Mouse (Mus musculus) limb, embryonic 13.5 days (tissue): ENCODE measurements around the gene Anapc11. TPM values are rescaled to one million over a fixed set of nuclear protein-coding genes. Genes with fewer than 3 reads are reported as not detected.

Experiments
- ATAC-seq: fragments of 200-750 bp; cut with Nextera tagmentation; 2 replicates; pipeline ENCODE4 v1.8.0; 2017; ENCODE audit warnings: low read depth, moderate number of reproducible peaks, moderate TSS enrichment; ENCODE audit not compliant: low FRiP score
- H3K27ac ChIP-seq: fragments of 300-500 bp; sonication (generic); 2 replicates; pipeline ENCODE4 v1.5.1; 2015; ENCODE audit warnings: inconsistent platforms, mild to moderate bottlenecking, moderate library complexity
- H3K27me3 ChIP-seq: fragments of 300-500 bp; sonication (generic); 2 replicates; pipeline ENCODE4 v1.6.1; 2015; ENCODE audit warnings: mild to moderate bottlenecking, inconsistent platforms
- H3K36me3 ChIP-seq: fragments of 300-500 bp; sonication (generic); 2 replicates; pipeline ENCODE4 v1.6.1; 2015; ENCODE audit warnings: inconsistent platforms, mild to moderate bottlenecking, moderate library complexity
- H3K4me1 ChIP-seq: fragments of 300-500 bp; sonication (generic); 2 replicates; pipeline ENCODE4 v1.6.1; 2015; ENCODE audit warnings: inconsistent platforms
- H3K4me2 ChIP-seq: fragments of 300-500 bp; sonication (generic); replicated peaks from 2 replicates; pipeline ENCODE4 v1.6.1; 2015; ENCODE audit warnings: inconsistent platforms, mild to moderate bottlenecking, moderate library complexity
- H3K4me3 ChIP-seq: fragments of 300-500 bp; sonication (generic); 2 replicates; pipeline ENCODE4 v1.5.1; 2015; ENCODE audit warnings: moderate library complexity, mild to moderate bottlenecking, inconsistent platforms
- H3K9ac ChIP-seq: fragments of 300-500 bp; sonication (generic); 2 replicates; pipeline ENCODE4 v1.6.1; 2015; ENCODE audit warnings: mild to moderate bottlenecking, inconsistent platforms
- H3K9me3 ChIP-seq: fragments of 300-500 bp; sonication (generic); 2 replicates; pipeline ENCODE4 v1.6.1; 2016; ENCODE audit warnings: inconsistent platforms
- WGBS: fragments of 180-500 bp; shearing (Covaris S2); methylation state at CpG from one replicate; pipeline ENCODE4 v1.1.7; 2015; 5-methylcytosine and 5-hydroxymethylcytosine counted together
- polyA plus RNA-seq: library from polyadenylated mRNA; unstranded; fragments of >200 nt; fragmentation: Nextera tagmentation; extraction: Ambion mirVana; gene quantifications from 2 replicates; pipeline ENCODE4 v1.2.1, GENCODE M21; 2015

Gene Anapc11
- polyA plus RNA-seq, 1 experiment from 2014 or later = 222 TPM

DNA sequence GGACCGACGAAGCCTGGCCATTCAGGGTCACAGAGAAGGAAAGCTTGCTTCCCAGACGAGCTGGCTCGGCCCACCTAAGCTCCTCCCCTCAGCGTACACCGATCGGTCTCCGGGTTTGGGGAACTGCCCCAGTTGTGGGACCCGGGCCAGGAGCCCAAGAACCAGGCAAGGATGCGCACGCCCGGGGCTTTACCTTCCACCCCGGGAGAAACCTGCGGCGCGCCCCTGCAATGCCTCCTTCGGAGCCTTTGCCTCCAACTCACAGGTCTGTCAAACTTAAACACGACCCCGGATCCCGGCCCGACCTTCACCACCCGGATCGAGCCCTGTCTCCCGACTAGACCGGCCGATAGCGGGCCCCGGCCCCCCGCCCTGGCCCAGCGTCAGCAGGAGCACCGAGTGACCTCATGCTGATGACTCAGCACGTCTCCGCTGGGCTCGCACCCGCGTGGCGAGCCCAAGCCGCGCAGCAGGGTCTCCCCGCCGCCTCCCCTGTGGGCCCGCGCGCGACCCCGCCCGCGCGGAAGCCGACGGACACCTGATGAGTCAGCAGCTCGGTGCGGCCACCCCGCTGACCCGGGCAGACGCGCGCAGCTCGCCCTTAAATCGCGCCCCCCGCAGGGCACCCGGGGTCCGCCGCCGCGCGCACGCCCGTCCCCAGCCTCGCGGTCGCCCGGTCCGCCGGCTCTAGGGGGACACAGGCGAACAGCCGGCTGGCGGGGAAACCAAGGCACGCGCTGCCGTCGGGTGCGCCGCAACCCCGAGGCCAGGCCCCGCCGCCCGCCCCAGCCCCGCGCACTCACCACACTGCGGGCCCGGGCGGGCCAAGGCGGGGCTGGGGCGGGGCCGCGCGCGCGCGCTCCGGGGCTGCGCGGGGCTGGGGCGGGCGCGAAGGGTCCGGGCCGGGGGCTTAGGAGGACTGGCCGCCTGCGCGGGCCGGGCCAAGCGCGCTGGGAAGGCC lies 34.6 kb downstream of the Anapc11 start:
- H3K27ac ChIP-seq = peak overlapping the region; percentile 86
- peaks cover 16% of the 10 kb centered on the region for H3K36me3 ChIP-seq
- peak; percentile 84 for ATAC-seq
- peaks cover 33% of the 10 kb centered on the region for H3K4me1 ChIP-seq
- H3K4me2 ChIP-seq = peak overlapping the region; percentile 85
- H3K9ac ChIP-seq = peak overlapping the region; percentile 94
- no peaks in the 10 kb centered on the region for H3K27me3 ChIP-seq
- no peaks in the 10 kb centered on the region for H3K9me3 ChIP-seq
- whole genome bisulfite sequencing = under 1% methylated on average over 111 of the region's 116 CpGs
- peak overlapping the region; percentile 96 for H3K4me3 ChIP-seq

DNA sequence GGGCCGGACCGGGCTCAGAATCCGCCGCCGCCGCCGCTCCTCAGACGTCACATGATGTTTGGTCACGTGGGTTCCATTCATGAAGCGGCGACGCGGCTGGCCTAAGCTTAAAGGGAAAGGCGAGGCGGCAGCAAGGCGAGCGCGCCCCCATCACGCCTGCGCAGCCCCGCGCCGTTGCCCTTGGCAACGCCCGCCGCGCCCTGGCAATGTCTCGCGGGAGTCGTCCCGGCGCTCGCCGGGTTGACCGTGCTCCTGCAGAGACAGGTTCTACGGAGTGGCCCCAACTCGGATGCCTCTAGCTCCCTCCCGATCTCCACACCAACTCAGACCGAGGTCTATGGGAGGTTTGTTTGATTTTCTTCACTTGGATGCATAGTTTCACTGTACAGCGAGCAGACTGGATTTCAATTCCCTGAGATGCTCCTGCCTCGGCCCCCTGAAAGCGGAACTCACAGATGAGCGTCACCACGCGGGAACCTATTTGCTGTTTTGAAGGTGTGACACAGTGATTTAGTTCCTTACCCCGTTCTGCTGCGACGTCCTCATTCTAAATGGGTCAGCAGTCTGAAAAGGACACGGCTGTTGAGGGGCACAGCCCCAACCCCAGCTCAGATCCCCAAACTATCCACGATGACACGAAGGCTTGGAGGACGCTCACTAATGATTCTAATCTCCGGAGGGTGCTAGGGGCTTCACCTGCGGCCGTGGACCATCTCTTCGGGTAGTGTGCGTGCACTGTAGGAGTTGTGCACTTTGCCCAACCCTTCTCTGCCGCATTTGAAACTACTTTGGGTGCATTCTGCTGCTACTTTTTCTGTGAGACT lies 35.5 kb downstream of the Anapc11 start, which contains the start of gene Mafg:
Mafg (minus strand) TSS at position 81 of the 824 bp plus-strand sequence.
- Histone ChIP-seq H3K36me3 (peaks cover 11% of the 10 kb centered on the region), H3K27ac (peak within 1 kb of the TSS; percentile 86), H3K27me3 (no peaks in the 10 kb centered on the region), H3K4me1 (peaks cover 33% of the 10 kb centered on the region), H3K4me3 (peak within 1 kb of the TSS; percentile 96), H3K9ac (peak within 1 kb of the TSS; percentile 94), H3K4me2 (peak within 1 kb of the TSS; percentile 85), H3K9me3 (no peaks in the 10 kb centered on the region)
- WGBS = 11% methylated on average over 58 of the region's 58 CpGs
- ATAC-seq = peak; percentile 92

DNA sequence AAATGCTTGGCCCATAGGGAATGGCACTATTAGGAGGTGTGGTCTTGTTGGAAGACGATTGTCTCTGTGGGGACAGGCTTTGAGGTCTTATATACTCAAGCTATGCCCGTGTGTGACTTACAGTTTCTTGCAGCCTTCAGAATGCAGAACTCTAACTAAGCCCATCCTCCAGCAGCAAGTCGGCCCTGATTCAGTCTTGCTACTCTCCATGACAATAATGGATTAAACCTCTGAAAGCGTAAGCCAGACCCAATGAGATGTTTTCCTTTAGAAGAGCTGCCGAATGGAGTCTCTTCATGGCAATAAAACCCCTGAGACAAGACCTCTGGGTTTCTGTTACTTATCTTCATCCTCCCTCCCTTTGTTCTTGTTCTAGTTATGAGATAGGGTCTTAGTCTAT lies 36.6 kb downstream of the Anapc11 start:
- Histone ChIP-seq H3K36me3 (no peaks in the 10 kb centered on the region), H3K9ac (no peak overlapping the region), H3K4me2 (no peak overlapping the region), H3K27me3 (no peaks in the 10 kb centered on the region), H3K27ac (no peak overlapping the region), H3K4me1 (peaks cover 31% of the 10 kb centered on the region), H3K9me3 (no peaks in the 10 kb centered on the region), H3K4me3 (no peak overlapping the region)
- ATAC-seq = no peak
- WGBS = 82% methylated on average over 5 of the region's 5 CpGs

DNA sequence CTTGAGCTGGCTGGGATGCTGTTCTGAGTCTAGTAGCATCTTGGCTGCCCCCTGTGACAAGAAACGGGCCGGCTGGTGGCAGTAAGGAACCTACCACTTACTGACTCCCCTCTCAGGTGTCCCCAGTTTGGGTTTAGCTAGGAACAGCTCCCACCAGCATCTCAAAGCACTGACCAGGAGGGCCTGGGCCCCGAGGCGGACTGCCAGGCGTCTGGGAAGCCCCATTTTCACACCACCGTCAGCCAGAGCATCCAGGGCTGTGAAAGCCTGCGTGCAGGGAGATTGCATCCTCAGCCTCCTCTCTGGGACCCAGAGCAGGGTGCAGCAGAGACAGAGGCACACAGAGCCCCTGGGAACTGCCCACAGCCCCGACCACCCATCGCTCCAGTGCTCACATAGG lies 43.0 kb downstream of the Anapc11 start:
- 0 out of 2 replicates have a peak overlapping the region, but pooled peaks have one; percentile 3 for H3K4me2 ChIP-seq
- 50% methylated on average over 9 of the region's 9 CpGs for WGBS

DNA sequence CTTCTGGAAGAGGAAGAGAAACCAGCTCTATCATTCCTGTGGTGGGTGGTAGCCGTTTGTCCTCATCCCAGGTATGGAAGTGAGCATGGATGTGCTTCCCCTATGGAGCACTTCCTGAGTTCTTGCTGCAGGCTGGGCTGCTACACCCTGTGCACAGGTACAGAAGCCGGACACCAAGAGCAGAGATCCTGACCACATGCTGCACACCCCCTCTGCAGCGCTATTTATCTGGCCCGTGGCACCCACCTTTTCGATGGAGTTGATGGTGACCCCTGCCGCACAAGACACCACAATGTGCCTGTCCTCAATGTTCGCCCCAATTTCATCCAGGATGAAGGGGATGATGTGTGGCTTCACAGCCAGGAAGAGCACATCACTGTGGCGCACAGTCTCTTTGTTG lies 43.6 kb downstream of the Anapc11 start:
- peak overlapping the region; percentile 89 for H3K4me2 ChIP-seq
- ATAC-seq = no peak
- 77% methylated on average over 8 of the region's 8 CpGs for WGBS
- peak overlapping the region; percentile 78 for H3K9ac ChIP-seq
- H3K4me3 ChIP-seq = peak overlapping the region; percentile 55; the same call in 1 of the 2 replicates
- H3K27me3 ChIP-seq = peaks cover 11% of the 10 kb centered on the region
- no peak overlapping the region for H3K27ac ChIP-seq
- peaks cover 24% of the 10 kb centered on the region for H3K4me1 ChIP-seq
- no peaks in the 10 kb centered on the region for H3K9me3 ChIP-seq
- no peaks in the 10 kb centered on the region for H3K36me3 ChIP-seq

More for the DNA sequence above, 43.0 kb downstream of the Anapc11 start:
- no peaks in the 10 kb centered on the region for H3K36me3 ChIP-seq
- H3K4me1 ChIP-seq = peaks cover 24% of the 10 kb centered on the region
- H3K4me3 ChIP-seq = no peak overlapping the region
- H3K27me3 ChIP-seq = peaks cover 9% of the 10 kb centered on the region; the same call in 1 of the 2 replicates
- no peaks in the 10 kb centered on the region for H3K9me3 ChIP-seq
- no peak for ATAC-seq
- peak overlapping the region; percentile 27 for H3K9ac ChIP-seq
- H3K27ac ChIP-seq = no peak overlapping the region

DNA sequence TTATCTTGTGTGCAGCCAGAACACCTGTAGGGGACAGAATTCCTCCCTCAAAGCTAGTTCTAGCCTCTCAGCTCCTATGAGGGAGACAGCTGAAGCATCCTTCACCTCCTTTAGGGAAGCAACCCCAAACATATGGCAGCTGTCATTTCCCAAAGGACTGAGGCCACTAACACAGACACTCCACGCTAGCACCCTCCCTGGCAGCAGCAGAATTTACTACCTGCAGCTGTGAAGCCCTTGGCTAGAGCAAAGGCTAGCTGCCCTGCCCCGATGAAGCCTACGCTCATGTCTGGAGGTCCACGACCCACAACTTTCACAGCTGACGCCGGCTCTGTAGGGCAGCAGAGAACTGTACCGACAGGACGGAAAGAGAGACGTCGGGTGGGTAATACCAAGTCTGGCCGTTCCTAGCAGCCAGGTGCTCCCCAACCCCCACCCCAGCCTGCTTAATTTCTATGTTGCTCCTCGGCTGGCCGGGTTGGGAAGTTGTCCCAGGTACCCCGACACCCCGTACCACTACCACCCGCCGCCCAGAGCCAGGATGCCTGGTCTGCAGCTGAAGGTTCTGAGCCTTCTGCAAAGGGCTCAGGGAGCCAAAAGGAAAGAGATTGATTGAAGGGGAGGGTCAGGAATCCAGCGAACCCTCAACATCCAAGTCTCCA lies 44.8 kb downstream of the Anapc11 start:
- peak overlapping the region; percentile 72 for H3K27ac ChIP-seq
- peak overlapping the region; percentile 78 for H3K9ac ChIP-seq
- H3K9me3 ChIP-seq = no peaks in the 10 kb centered on the region
- peak overlapping the region; percentile 89 for H3K4me2 ChIP-seq
- H3K36me3 ChIP-seq = no peaks in the 10 kb centered on the region
- ATAC-seq = peak; percentile 60
- WGBS = under 1% methylated on average over 18 of the region's 18 CpGs
- H3K4me1 ChIP-seq = peaks cover 30% of the 10 kb centered on the region
- peak overlapping the region; percentile 55 for H3K4me3 ChIP-seq
- H3K27me3 ChIP-seq = peaks cover 23% of the 10 kb centered on the region

DNA sequence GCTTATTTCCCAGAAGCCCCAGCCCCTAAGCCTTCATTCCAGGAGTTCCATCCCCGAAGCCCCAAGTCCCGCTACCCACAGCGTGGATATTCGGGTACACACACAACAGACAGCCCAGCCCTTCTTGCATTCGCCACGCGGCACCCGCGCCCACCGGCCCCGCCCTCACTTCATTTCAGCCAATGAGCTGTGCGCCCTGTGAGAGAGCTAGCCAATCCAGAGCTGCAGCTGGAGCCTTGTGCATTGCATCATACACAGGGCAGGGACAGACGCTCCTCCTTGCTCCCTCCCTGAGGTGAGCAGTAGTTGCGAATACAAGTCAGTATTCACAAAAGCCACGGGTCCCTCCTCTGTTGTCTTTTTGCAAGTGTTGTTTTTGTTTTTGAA lies 45.4 kb downstream of the Anapc11 start, which contains the start of gene Pycr1:
Pycr1 (minus strand) TSS at position 169 of the 387 bp plus-strand sequence.
- Histone ChIP-seq H3K36me3 (no peaks in the 10 kb centered on the region), H3K4me3 (peak within 1 kb of the TSS; percentile 55), H3K27me3 (peaks cover 25% of the 10 kb centered on the region), H3K4me2 (peak within 1 kb of the TSS; percentile 89), H3K9ac (peak within 1 kb of the TSS; percentile 78), H3K9me3 (no peaks in the 10 kb centered on the region), H3K27ac (peak within 1 kb of the TSS; percentile 72), H3K4me1 (peaks cover 33% of the 10 kb centered on the region)
- ATAC-seq = peak; percentile 99
- under 1% methylated on average over 15 of the region's 15 CpGs for WGBS

DNA sequence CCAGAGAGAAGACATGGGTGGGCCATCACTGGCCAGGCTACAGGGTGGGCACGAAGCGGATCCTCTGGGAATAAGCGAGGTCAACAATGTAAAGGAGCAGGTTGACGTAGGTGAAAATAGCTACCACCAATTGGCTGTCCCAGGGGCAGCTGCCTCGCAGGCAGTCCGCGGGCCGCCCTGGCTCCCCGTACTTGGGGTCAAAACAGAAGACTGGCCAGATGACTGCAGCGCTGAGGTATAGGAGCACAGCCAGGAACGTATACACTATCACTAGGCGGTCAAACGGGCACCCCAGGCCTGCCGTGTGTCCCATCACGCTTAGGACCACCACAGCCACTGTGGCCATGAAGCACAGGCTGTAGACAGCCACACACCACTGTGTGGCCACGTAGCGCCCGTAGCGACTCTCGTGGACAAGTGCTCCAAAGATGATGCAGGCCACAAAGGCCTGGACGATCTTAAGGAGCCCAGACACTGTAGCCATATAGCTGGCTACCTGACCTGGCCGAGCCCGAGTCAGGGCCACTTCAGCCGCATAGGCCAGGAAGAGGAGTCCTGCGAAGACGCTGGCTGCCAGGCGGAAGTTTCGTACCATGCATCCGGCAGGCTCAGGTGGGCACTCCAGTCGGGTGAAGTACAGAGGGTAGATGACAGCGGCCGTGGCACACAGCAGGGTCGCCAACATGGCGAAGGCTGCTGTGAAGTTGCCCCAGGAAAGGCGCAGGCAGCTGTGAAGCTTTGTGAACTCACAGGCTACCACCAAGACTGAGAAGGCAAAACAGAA lies 49.0 kb downstream of the Anapc11 start:
- no peaks in the 10 kb centered on the region for H3K9me3 ChIP-seq
- no peak for ATAC-seq
- no peak overlapping the region for H3K9ac ChIP-seq
- H3K27me3 ChIP-seq = peaks cover 18% of the 10 kb centered on the region
- 78% methylated on average over 35 of the region's 35 CpGs for whole genome bisulfite sequencing
- no peaks in the 10 kb centered on the region for H3K36me3 ChIP-seq
- H3K27ac ChIP-seq = no peak overlapping the region
- H3K4me1 ChIP-seq = peaks cover 23% of the 10 kb centered on the region
- H3K4me3 ChIP-seq = no peak overlapping the region
- H3K4me2 ChIP-seq = peak overlapping the region; percentile 48

DNA sequence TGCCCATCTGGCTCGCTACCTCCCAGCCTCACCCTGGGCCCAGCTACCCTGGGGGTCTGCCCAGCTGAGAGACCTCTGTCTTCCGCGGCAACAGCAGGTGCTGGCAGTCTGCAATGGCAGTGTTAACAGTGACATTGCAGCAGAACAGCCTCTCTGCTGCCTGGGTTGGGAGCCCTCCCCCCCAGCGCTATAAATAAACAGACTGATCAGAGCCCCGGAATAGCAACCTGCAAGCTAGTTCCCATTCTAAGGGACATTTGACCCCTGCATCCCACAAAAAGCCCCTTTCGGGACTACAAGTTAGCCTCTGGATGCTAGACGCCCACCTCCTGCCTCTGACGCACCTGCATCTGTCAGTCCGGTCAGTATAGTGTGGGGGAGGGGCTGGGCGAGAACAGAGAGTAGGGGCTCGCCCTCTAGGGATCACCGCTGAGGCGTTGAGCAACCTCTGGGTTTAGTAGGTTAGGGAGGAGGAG lies 49.8 kb downstream of the Anapc11 start, which contains the start of gene Myadml2:
Myadml2 (minus strand) TSS at position 158 of the 476 bp plus-strand sequence.
- H3K9ac ChIP-seq = no peak within 1 kb of the TSS
- peak within 1 kb of the TSS; percentile 8; the same call in 1 of the 2 replicates for H3K4me3 ChIP-seq
- WGBS = 8% methylated on average over 13 of the region's 13 CpGs
- no peak for ATAC-seq
- H3K9me3 ChIP-seq = no peaks in the 10 kb centered on the region
- peaks cover 15% of the 10 kb centered on the region for H3K4me1 ChIP-seq
- H3K27ac ChIP-seq = no peak within 1 kb of the TSS
- H3K27me3 ChIP-seq = peaks cover 16% of the 10 kb centered on the region
- H3K36me3 ChIP-seq = no peaks in the 10 kb centered on the region
- H3K4me2 ChIP-seq = peak within 1 kb of the TSS; percentile 48

DNA sequence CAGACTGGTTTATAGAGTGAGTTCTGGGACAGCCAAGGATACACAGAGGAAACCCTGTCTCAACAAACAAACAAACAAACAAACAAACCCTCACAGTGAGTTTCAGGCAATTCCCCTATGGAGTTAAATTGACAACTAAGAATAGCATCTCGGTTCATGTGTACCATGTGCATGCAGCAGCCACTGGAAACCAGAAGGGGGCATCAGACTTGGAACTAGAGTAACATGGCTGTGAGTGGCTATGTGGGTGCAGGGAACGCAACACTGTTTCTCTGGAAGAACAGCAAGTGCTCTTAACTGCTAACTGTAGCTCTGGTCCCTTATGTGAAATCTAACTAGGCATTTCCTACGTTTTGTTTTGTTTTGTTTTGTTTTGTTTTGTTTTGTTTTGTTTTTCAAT lies 53.7 kb downstream of the Anapc11 start:
- H3K4me2 ChIP-seq = no peak overlapping the region
- WGBS = 68% methylated on average over 3 of the region's 3 CpGs
- no peaks in the 10 kb centered on the region for H3K36me3 ChIP-seq
- H3K27me3 ChIP-seq = peaks cover 14% of the 10 kb centered on the region
- H3K9me3 ChIP-seq = no peaks in the 10 kb centered on the region
- no peak overlapping the region for H3K27ac ChIP-seq
- ATAC-seq = no peak
- no peak overlapping the region for H3K9ac ChIP-seq
- H3K4me3 ChIP-seq = no peak overlapping the region
- peaks cover 9% of the 10 kb centered on the region for H3K4me1 ChIP-seq

DNA sequence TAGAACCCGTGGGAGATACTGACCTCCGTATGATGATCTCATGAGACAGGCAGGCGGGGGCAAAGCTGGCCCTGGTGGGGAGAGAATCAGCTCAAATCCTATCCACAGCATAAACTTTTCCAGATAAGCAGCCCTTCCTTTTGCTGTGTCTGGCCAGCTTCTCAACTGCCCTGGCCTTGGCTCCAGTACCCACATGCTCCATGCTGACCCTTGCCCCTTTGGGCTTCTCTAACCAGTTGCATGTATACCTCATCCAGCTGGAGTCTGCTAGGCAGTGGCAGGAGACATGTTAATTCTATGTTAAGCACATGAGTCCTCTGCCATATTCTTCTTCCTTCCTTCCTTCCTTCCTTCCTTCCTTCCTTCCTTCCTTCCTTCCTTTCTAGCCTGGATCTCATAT lies 56.5 kb downstream of the Anapc11 start:
- Histone ChIP-seq H3K27me3 (peaks cover 29% of the 10 kb centered on the region), H3K9me3 (no peaks in the 10 kb centered on the region), H3K27ac (no peak overlapping the region), H3K4me2 (no peak overlapping the region), H3K4me3 (no peak overlapping the region), H3K4me1 (peaks cover 12% of the 10 kb centered on the region), H3K9ac (no peak overlapping the region), H3K36me3 (no peaks in the 10 kb centered on the region)
- 74% methylated on average over 3 of the region's 3 CpGs for WGBS
- no peak for ATAC-seq
